Mouse (Mus musculus) embryonic facial prominence, embryonic 15.5 days (tissue): ENCODE measurements around the gene Mtus2. TPM values are rescaled to one million over a fixed set of nuclear protein-coding genes. Genes with fewer than 3 reads are reported as not detected.

ENCODE experiments used
- ATAC-seq: fragments of 200-750 bp; cut with Nextera tagmentation; 2 replicates; pipeline ENCODE4 v1.8.0; 2017; ENCODE audit warnings: low read depth, moderate TSS enrichment; ENCODE audit not compliant: insufficient number of reproducible peaks, low FRiP score, low TSS enrichment
- H3K27ac ChIP-seq: fragments of 300-500 bp; sonication (generic); replicated peaks from 2 replicates; pipeline ENCODE4 v1.5.1; 2015; ENCODE audit warnings: mild to moderate bottlenecking, inconsistent platforms
- H3K27me3 ChIP-seq: fragments of 300-500 bp; sonication (generic); 2 replicates; pipeline ENCODE4 v1.6.1; 2015; ENCODE audit warnings: inconsistent platforms
- H3K36me3 ChIP-seq: fragments of 300-500 bp; sonication (generic); 2 replicates; pipeline ENCODE4 v1.6.1; 2015; ENCODE audit warnings: mild to moderate bottlenecking, inconsistent platforms
- H3K4me1 ChIP-seq: fragments of 300-500 bp; sonication (generic); 2 replicates; pipeline ENCODE4 v1.6.1; 2015; ENCODE audit warnings: inconsistent platforms
- H3K4me2 ChIP-seq: fragments of 300-500 bp; sonication (generic); replicated peaks from 2 replicates; pipeline ENCODE4 v1.6.1; 2015; ENCODE audit warnings: mild to moderate bottlenecking, inconsistent platforms
- H3K4me3 ChIP-seq: fragments of 300-500 bp; sonication (generic); replicated peaks from 2 replicates; pipeline ENCODE4 v1.5.1; 2015; ENCODE audit warnings: mild to moderate bottlenecking, inconsistent platforms
- H3K9ac ChIP-seq: fragments of 300-500 bp; sonication (generic); 2 replicates; pipeline ENCODE4 v1.6.1; 2015; ENCODE audit warnings: inconsistent platforms
- H3K9me3 ChIP-seq: fragments of 300-500 bp; sonication (generic); replicated peaks from 2 replicates; pipeline ENCODE4 v1.6.1; 2016; ENCODE audit warnings: inconsistent platforms
- WGBS: fragments of 180-500 bp; shearing (Covaris S2); methylation state at CpG from one replicate; pipeline ENCODE4 v1.1.7; 2015; 5-methylcytosine and 5-hydroxymethylcytosine counted together
- polyA plus RNA-seq: library from polyadenylated mRNA; unstranded; fragments of >200 nt; fragmentation: Nextera tagmentation; extraction: Ambion mirVana; gene quantifications from 2 replicates; pipeline ENCODE4 v1.2.1, GENCODE M21; 2015

Gene Mtus2
- polyA plus RNA-seq, 1 experiment from 2014 or later: 4.5 TPM

- Histone ChIP-seq H3K9me3 (no peaks in the 10 kb centered on the region), H3K36me3 (no peaks in the 10 kb centered on the region), H3K4me3 (no peak overlapping the region), H3K27me3 (no peaks in the 10 kb centered on the region), H3K9ac (no peak overlapping the region), H3K27ac (no peak overlapping the region), H3K4me1 (no peaks in the 10 kb centered on the region), H3K4me2 (no peak overlapping the region)
- 26% methylated on average over 4 of the region's 4 CpGs for WGBS
- ATAC-seq: no peak
Measured at GRCm38 (mm10) chr5:148005263-148005662, 48.1 kb downstream of the Mtus2 start.

- H3K4me3 ChIP-seq: no peak overlapping the region
- no peak overlapping the region for H3K9ac ChIP-seq
- no peak overlapping the region for H3K4me2 ChIP-seq
- no peaks in the 10 kb centered on the region for H3K27me3 ChIP-seq
- ATAC-seq: no peak
- WGBS: 83% methylated on average over 5 of the region's 5 CpGs
- H3K36me3 ChIP-seq: no peaks in the 10 kb centered on the region
- H3K4me1 ChIP-seq: no peaks in the 10 kb centered on the region
- H3K27ac ChIP-seq: no peak overlapping the region
- no peaks in the 10 kb centered on the region for H3K9me3 ChIP-seq
Measured at GRCm38 (mm10) chr5:148012156-148012555, 55.0 kb downstream of the Mtus2 start.

- Histone ChIP-seq H3K36me3 (no peaks in the 10 kb centered on the region), H3K4me3 (no peak overlapping the region), H3K27me3 (no peaks in the 10 kb centered on the region), H3K4me2 (no peak overlapping the region), H3K27ac (no peak overlapping the region), H3K4me1 (no peaks in the 10 kb centered on the region), H3K9me3 (no peaks in the 10 kb centered on the region), H3K9ac (no peak overlapping the region)
- ATAC-seq: no peak
- 77% methylated on average over 6 of the region's 6 CpGs for WGBS
Measured at GRCm38 (mm10) chr5:148014133-148014854, 57.2 kb downstream of the Mtus2 start.

GRCm38 (mm10) chr5:148015383-148015782 lies 58.3 kb downstream of the Mtus2 start:
- ATAC-seq: no peak
- Histone ChIP-seq H3K4me2 (no peak overlapping the region), H3K4me3 (no peak overlapping the region), H3K36me3 (no peaks in the 10 kb centered on the region), H3K9me3 (no peaks in the 10 kb centered on the region), H3K27ac (no peak overlapping the region), H3K9ac (no peak overlapping the region), H3K27me3 (no peaks in the 10 kb centered on the region), H3K4me1 (no peaks in the 10 kb centered on the region)
- 78% methylated on average over 8 of the region's 8 CpGs for WGBS

GRCm38 (mm10) chr5:148017371-148017770 lies 60.3 kb downstream of the Mtus2 start:
- no peak for ATAC-seq
- no peaks in the 10 kb centered on the region for H3K4me1 ChIP-seq
- no peak overlapping the region for H3K27ac ChIP-seq
- no peak overlapping the region for H3K9ac ChIP-seq
- no peak overlapping the region for H3K4me2 ChIP-seq
- no peaks in the 10 kb centered on the region for H3K27me3 ChIP-seq
- no peak overlapping the region for H3K4me3 ChIP-seq
- 88% methylated on average over 11 of the region's 11 CpGs for WGBS
- no peaks in the 10 kb centered on the region for H3K9me3 ChIP-seq
- H3K36me3 ChIP-seq: no peaks in the 10 kb centered on the region

- Histone ChIP-seq H3K36me3 (no peaks in the 10 kb centered on the region), H3K4me1 (no peaks in the 10 kb centered on the region), H3K27me3 (no peaks in the 10 kb centered on the region), H3K9ac (no peak overlapping the region), H3K9me3 (no peaks in the 10 kb centered on the region), H3K27ac (no peak overlapping the region), H3K4me3 (no peak overlapping the region), H3K4me2 (no peak overlapping the region)
- ATAC-seq: no peak
- WGBS: 83% methylated on average over 4 of the region's 4 CpGs
Measured at GRCm38 (mm10) chr5:148022784-148023183, 65.7 kb downstream of the Mtus2 start.

GRCm38 (mm10) chr5:148026401-148027349 lies 69.6 kb downstream of the Mtus2 start:
- Histone ChIP-seq H3K36me3 (no peaks in the 10 kb centered on the region), H3K9me3 (no peaks in the 10 kb centered on the region), H3K9ac (no peak overlapping the region), H3K4me3 (no peak overlapping the region), H3K4me2 (no peak overlapping the region), H3K27me3 (no peaks in the 10 kb centered on the region), H3K4me1 (no peaks in the 10 kb centered on the region), H3K27ac (no peak overlapping the region)
- no peak for ATAC-seq
- 61% methylated on average over 26 of the region's 26 CpGs for WGBS

- WGBS: 71% methylated on average over 13 of the region's 13 CpGs
- ATAC-seq: no peak
- Histone ChIP-seq H3K4me1 (no peaks in the 10 kb centered on the region), H3K9me3 (no peaks in the 10 kb centered on the region), H3K27ac (no peak overlapping the region), H3K36me3 (no peaks in the 10 kb centered on the region), H3K9ac (no peak overlapping the region), H3K27me3 (no peaks in the 10 kb centered on the region), H3K4me3 (no peak overlapping the region), H3K4me2 (no peak overlapping the region)
Measured at GRCm38 (mm10) chr5:148027985-148028384, 70.9 kb downstream of the Mtus2 start.

GRCm38 (mm10) chr5:148041661-148042060 lies 84.5 kb downstream of the Mtus2 start:
- no peak overlapping the region for H3K4me3 ChIP-seq
- WGBS: 94% methylated on average over 7 of the region's 7 CpGs
- no peaks in the 10 kb centered on the region for H3K4me1 ChIP-seq
- no peaks in the 10 kb centered on the region for H3K36me3 ChIP-seq
- ATAC-seq: no peak
- H3K9me3 ChIP-seq: 0 out of 2 replicates have a peak, but pooled peaks cover 4% of the 10 kb centered on the region
- no peak overlapping the region for H3K4me2 ChIP-seq
- H3K27ac ChIP-seq: no peak overlapping the region
- H3K9ac ChIP-seq: no peak overlapping the region
- no peaks in the 10 kb centered on the region for H3K27me3 ChIP-seq

- H3K9ac ChIP-seq: no peak overlapping the region
- no peak overlapping the region for H3K4me2 ChIP-seq
- no peak overlapping the region for H3K4me3 ChIP-seq
- H3K36me3 ChIP-seq: no peaks in the 10 kb centered on the region
- WGBS: 82% methylated on average over 11 of the region's 11 CpGs
- H3K27ac ChIP-seq: no peak overlapping the region
- no peaks in the 10 kb centered on the region for H3K4me1 ChIP-seq
- no peaks in the 10 kb centered on the region for H3K27me3 ChIP-seq
- no peak for ATAC-seq
- H3K9me3 ChIP-seq: 0 out of 2 replicates have a peak, but pooled peaks cover 4% of the 10 kb centered on the region
Measured at GRCm38 (mm10) chr5:148048200-148048599, 91.1 kb downstream of the Mtus2 start.

- H3K4me1 ChIP-seq: no peaks in the 10 kb centered on the region
- no peak overlapping the region for H3K4me2 ChIP-seq
- H3K9me3 ChIP-seq: 0 out of 2 replicates have a peak, but pooled peaks cover 4% of the 10 kb centered on the region
- H3K27me3 ChIP-seq: no peaks in the 10 kb centered on the region
- no peaks in the 10 kb centered on the region for H3K36me3 ChIP-seq
- 86% methylated on average over 2 of the region's 2 CpGs for WGBS
- no peak for ATAC-seq
- H3K4me3 ChIP-seq: no peak overlapping the region
- H3K9ac ChIP-seq: no peak overlapping the region
- no peak overlapping the region for H3K27ac ChIP-seq
Measured at GRCm38 (mm10) chr5:148049304-148049703, 92.2 kb downstream of the Mtus2 start.
